Mouse (Mus musculus): Measurements from ENCODE around the gene Tmem44.

Gene Tmem44

DNA sequence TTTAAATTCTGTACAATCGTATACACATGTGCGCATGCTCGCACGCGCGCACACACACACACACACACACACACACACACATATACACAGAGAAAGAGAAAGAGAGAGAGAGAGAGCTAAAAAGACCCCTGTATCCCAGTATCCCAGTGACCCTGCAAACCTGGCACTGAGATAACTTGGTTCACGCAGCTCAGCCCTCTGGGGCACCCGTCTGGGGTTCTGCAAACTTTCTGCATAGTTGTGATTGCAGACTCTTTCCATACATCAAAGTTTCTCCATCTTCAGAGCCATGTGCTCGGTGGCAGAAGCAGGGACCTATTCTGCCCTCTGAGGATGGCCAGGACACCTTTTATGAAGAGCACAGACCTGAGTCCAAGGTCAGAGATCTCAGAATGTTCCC is 33.6 kb downstream of the Tmem44 start:
- no peak for DNase-seq

DNA sequence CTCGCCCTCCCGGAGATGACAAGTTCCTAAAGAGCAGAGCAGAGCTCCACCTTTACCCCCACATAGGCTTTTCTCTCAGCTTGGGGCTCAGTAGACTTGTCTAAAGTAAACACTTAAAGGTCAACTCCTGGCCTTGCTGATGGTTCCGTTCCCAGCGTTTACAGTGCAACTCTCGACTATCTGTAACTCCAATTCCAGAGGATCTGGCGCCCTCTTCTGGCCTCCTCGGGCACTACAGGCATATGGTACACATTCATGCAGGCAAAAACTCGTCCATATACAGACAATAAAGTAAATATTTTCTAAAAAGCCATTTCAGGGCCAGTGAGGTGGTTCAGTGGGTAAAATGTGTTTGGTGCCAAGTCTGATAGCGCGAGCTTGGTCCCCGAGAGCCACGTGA is 35.2 kb downstream of the Tmem44 start:
- peak in 1 of 2 experiments; percentile 56 for DNase-seq

DNA sequence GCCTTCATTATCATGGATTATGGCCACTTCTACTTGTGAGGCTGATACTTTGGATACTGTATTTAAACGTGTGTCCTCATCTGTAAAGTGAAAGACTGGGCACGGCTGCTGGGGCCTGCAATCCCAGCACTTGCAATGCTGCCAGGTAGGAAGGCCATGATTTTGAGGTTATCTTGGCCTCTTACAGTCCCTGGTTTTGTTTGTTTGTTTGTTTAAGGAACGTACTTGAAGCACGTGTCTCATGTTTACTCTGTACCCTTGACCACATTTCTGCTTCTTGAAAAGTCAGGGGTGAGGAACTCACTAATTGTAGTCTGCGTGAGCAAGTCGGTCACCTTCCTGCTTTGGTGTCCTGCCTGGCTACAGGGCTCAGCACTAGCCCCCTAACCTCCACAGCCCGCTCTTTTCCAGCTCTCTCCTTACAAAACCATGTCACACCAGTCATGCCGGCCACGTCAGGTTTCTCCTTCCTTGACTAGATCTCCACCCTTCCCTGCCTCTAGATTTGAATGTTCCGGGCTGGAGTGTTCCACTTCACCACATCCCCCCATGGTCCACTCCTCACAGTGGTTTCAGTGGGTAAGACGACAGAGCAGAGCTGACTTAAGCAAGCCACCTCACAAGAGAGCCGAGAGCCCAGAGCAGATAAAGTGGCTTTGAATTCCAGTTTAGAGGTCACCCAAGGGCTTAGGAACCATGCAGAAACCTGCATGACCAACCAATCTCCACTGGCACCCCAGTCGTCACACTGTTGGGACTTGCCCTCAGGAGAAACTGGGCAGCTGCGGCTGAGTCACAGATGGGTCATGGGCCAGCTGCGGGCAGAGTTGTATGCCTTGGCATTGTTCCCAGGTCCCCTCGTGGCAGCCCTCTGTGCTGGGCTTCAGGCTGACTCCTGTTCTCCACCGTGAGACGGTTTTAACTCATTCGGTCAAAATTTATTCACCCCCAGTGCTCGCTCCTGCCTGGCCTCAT is 37.3 kb downstream of the Tmem44 start:
- peak; percentile 78 to 82 for DNase-seq

DNA sequence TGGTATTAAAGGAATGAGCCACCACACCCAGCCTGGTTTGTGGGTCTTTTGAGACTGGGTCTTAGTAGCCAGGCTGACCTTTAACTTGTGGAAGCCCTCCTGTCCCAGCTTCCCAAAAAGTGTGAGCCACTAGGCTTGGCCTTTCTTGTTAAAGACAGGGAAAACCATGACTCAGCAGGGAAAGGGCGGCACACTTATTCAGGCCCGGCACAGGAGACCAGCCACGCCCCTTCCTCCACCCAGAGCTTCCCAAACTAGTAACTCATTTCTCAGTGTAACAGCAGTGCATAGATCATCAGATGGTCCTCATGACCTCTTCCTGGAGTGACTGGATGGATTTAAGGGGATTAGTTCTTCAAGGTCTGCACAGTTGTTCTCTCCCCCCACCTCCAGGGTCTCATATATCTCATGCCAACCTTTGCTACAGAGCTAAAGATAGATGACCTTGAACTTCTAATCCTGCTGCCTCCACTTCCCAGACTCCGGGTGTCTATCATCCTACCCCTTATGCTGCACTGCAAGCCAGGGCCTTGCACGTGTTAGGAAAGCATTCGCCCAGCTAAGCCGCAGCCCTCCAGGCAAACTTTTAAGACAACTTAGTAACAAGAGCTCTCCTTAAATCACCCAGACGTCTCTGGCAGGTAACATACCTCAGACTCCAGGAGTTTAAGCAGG is 38.1 kb downstream of the Tmem44 start:
- DNase-seq: no peak

DNA sequence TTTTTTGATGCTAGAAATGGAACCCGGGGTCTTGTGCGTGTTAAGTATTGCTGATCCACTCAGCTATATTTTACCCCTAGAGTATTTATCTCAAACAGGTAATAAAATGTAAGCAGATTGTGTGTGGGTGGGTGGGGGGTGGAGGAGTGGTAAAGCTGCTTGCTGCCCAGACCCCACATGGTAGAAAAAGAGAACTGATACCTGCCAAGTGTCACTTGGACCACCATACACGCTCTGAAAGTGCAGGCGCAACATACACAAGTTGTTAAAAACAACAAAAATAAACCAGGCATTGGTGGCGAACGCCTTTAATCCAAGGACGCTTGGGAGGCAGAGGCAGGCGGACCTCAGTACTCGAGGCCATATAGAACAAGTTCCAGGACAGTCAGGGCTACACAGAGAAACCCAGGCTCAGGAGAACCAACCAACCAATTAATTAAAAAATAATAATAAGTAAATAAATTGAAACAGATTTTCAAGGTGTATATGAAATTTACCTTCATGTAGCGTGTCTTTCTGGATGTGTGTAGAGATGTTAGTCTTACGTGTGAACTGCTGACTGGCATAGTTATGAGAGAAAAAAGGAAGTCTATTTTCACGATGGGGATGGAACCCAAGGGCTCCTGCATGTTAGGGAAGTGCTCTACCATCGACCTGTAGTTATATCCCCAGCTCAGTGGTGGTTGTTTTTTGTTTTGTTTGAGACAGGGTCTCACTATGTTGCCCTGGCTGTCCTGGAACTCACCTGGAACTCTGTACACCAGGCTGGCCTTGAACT is 38.9 kb downstream of the Tmem44 start:
- DNase-seq: no peak

DNA sequence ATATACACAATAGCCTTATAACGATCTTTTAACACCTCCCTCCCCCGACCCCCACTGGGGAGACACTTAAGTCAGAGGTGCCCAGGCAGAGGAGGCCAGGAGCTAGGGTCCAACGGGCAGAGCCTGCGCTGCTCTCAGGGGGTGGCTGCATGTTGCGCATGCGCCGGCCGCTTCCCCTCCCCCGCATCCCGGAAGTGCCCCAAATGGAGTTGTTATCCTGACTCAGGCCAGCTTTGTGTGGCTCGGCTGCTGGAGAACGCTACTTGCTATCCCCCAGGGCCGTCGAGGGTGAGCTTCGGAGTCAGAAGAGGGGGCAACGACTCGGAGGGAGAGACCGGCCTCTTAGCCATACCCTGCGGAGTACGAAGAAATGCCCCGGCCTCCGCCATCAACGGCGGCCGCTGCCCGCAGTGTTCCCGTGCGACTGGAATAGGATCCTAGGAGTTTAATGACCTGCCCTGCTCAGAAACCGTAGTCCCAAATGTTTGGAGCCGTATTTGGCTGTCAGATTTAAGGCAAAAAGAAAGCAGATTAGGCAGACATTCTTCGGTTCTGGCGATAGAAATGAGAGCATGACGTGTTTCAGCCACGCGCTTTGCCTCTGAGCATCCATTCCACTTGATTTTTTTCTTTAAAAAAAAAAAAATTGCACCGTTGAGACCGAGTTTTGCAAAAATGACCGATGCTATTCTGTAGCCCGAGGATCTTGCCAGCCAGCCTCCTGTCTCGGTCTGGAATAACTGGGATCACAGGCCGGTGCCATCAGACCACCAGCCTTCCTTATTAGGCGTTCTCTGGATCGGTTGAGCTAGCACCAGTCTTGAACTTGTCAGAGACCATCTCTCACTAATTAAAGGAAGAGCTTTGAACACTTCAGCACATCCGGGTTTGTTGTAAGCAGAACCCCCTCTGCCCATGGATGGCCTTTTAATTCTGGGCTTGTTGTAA is 39.9 kb downstream of the Tmem44 start:
- peak; percentile 94 to 96 for DNase-seq

DNA sequence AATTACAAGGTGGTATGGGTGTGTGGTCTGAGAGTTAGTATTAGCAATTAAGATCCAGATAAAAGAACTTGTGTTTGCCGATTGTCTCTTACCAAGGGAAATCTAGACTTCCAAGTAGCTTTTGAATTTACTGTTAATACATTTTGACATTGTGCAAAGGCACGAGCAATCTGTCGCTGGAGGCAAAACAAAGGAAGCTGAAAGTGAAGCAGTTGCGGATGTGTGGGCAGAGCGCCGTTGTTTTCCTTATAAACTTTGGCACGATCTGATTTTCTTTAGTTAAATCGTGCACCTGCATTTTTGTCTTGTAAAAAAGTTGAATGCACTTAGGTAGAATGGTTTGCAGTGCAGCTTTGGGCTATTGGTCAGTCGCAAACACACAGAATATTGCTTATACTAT is 40.6 kb downstream of the Tmem44 start:
- DNase-seq: no peak

DNA sequence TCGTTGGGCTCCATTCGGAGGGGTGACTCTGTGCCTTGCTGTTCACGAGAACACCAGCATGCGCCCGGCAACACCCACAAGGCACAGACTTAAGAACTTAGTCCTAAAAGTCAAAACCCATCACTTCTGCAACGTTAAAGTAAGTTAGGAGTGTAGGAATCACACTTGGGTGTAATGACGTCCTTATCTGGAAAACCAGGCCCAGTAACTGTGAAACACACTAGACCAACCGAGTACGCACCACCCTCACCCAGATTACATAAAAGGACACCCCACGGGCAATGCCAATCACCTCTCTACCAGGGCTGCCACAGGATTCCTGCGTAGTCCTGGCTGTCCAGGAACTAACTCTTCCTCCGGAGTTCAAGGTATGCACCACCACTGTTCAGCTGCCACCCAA is 41.3 kb downstream of the Tmem44 start:
- DNase-seq: no peak

DNA sequence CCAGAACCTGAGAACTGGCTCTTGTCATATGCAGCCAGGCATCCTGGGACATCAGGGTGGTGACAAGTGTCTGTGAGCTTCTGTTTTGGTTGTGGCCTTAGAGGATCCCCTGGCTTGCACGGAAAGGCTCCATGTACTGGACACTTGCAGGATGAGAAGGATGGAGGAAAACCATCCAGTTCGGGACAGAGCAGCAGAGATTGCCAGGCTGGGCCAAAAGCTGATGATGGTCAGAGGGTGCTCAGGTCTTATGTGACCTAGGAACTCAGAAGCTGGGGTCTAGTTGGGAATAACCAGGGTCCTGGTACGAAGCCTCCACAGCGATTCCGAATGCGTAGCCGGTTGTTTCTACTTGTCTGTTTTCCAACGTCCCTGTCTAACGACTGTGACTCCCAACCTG is 41.9 kb downstream of the Tmem44 start:
- DNase-seq: no peak

DNA sequence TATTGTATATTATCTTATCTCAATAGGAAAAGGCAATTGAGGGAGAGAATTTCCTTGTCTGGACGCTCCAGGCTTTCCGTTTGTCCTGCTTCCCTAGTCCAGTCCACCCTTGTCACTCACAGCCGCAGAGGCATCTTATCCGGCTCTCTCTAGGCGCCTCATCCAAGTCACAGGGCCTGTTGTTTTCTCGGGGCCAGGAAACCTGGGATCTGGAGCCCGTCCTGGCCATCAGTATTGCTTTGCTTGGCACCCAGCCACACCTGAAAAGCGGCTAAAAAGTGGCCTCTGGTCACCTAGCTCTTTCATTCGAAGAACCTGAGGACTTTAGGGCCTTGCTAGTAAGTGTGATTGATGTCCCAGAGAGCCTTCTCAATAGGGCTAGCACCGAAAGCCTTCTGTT is 43.5 kb downstream of the Tmem44 start:
- DNase-seq: peak in 1 of 2 experiments; percentile 20

DNA sequence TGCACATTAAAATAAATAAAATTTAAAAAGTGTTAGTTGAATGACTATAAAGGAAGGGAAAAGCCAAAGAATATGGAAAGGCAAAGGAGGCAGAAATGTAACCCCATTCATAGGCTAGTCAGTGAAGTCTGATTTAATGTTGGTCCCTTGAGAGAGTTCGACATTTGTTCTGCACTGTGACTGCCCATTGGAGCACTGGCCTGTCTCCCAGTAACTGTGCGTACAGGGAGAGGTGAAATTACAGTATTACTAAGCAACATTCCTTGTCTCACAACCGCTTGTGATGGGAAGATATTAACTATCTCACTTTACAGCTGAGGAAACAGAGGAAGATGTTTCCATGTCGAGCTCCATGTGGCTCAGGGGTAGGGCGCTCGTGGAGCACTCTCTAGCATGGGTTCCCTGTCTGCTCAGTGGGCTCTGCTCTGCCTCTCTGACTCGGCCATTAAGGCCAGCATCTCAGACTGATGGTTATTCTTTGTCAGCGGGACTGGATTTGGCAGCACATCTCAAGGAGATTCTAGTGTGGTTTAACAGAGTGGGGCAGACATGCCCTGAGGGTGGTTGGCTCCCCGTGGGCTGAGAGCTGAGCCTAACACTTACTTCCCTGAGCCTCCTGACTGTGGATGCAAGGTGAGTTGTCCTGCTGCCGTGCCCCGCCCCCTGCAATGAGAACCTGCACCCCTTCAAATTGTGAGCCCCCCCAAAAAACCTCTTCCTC is 45.2 kb downstream of the Tmem44 start:
- DNase-seq: no peak

DNA sequence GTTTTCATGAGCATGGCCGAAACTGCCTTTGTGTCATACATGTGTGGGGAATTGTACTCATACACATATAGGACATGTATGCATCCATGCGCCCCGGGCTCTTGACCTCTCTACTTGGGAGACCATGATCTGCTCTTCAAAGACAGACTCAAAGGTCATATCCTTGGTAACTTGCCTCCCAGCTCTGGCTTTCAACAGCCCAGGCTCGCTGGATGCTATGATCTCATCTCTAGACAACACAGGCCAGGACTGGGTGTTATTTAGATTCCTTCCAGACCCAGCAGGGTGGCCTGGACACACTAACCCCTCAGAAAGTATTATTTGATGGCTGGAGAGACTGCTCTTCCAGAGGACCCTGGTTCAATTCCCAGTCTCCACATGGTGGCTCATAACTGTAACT is 45.8 kb downstream of the Tmem44 start:
- DNase-seq: no peak

DNA sequence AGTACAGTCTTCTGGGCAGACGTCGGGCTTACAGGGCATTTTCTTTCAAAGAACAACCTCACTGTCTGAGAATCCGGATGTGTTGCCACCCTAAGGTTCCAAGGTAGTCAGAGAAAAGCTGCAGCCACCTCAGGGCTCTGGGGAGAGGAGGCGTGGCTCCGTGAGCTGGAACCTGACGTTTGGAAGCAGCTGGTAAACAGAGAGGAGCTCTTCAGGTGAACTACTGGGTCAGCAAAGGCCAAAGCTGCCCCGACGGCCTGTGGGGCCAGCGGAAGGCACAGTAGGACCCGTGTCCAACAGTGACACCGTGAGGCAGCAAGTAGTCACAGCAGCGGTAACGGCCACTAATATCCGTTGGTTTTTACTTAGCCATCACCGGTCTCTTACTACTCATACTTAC is 46.7 kb downstream of the Tmem44 start:
- DNase-seq: peak; percentile 61 to 67

DNA sequence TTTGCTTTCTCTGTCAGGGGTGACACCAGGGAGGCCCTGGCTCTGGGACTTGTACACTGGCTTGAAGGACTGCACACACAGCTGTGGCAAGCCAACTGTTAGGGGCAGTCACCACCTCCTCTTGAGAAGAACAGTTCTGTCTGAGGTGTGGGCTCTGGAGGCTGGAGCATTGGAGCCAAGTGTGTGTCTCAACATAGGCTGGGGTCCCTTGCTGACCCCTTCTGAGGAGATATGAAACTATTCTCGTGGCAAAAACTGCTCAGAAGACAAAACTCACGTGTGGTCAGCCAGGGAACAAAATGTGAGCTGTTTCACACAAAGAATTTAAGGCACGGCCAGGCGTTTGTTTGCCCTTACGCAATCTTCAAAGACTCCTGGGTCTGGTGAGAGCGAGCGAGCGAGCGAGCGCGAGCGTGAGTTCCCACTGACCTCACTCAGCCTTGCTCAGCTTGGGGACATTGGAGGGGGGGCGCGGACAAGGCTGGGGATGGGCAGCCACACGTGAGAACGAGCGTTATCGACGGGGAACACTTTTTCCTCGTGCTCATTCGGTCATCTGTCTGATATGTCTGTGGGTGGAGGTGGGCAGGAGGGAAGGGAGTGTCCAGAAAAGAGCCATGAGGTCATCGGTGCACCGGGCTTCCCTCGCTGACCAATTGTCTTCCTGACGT is 48.3 kb downstream of the Tmem44 start:
- no peak for DNase-seq

DNA sequence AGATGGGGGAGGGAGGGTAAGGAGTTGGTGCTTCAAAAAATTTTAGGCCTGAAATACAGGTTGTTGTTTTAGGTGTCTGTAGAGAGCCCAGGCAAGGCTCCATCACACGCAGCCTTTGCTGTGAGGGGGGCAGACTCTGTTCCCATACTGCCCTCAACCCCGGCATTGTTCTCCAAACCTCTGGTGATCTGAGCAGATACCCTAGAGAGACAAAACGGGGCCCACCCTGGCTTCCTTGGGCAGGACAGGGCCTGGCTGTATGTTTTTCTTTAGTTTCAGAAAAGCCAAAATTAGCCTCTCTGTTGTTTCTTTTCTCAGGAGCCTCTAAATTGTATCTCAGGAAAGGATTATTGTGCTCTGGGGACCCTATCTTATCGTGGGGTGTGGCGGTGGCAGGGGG is 49.0 kb downstream of the Tmem44 start:
- no peak for DNase-seq

DNA sequence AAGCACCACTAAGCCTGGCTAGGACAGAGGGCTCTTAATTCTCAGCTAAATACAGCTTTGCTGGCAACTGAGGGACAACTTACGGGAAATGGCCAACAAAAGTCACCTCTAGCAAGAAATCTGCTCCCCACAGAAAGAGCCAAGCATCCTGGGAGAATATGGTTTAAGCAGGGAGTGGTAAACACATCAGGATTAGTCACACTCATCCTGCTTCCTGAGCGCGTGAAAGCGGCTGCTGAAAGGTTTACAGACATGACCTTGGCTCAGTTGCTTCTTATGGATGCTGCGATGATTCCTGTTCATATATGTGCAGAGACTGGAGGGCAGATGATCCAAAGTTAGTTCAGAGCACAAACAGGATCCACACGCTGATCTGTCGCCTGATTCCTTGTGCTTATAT is 50.4 kb downstream of the Tmem44 start:
- DNase-seq: no peak

DNA sequence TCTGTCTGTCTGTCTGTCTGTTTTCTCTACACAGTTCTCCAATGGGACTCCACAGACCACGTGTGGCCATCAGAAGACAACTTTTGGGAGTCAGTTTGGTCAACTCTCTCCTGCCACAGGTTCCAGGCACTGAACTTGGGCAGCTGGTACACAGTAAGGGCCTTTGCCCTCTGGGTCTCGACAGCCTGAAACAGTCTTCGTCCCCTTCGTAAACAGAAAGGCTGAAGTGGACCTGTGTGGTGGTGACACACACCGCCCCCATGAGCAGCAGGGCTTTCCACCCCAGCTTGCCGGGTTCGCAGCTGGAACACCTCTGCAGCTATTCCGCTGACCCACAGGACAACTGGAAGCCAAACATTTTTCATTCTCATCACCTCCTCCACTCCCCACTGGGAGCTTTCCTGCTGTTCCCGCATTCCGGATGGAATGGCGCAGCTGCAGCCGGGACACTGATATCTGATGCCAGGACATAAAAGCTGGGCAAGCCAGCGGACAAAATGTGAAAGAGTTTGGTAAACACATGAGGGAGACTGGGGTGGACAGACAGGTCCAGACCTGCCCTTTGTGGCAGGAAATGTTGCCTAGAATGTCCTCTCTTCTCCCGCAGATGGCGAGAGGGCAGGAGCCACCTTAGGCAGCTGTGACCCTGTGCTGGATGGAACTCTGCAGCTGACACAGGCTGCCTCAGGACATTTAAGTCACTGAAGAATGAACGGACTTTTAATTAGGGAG is 51.4 kb downstream of the Tmem44 start:
- no peak for DNase-seq

DNA sequence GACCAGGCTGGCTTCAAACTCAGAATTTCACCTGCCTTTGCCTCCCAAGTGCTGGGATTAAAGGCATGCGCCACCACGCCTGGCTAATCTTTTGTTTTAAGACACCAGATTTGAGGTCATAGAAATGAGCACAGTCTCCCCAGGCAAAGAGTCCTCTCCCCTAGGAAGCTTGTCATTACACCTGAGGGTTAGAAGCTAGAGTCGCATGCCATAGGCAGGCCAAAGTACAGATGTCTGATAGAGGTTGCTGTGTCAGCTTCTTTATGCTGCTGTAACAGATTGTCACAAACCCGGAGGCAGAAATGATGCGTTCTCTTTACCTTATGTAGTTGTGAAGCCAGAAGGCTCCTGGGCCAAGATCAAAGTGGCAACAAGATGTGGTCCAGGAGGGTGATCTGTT is 53.3 kb downstream of the Tmem44 start:
- no peak for DNase-seq

DNA sequence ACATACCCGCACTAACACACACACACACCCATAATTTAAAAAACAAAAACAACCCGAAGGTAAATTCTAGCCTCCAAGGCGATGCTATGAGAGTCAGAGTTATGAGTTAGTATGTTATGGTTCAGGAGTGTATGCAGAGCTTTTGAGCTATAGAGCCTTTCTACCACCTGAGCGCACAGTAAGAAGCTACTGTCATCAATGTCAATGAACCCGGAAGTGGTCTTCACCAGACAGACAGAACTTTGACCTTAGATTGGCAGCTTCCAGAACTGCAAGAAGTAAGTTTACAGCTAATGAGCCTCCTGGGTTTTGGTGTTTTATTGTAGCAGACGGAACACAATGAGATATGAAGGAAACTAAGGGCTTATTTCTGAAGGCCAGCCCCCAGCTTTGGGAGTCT is 55.8 kb downstream of the Tmem44 start:
- no peak for DNase-seq

DNA sequence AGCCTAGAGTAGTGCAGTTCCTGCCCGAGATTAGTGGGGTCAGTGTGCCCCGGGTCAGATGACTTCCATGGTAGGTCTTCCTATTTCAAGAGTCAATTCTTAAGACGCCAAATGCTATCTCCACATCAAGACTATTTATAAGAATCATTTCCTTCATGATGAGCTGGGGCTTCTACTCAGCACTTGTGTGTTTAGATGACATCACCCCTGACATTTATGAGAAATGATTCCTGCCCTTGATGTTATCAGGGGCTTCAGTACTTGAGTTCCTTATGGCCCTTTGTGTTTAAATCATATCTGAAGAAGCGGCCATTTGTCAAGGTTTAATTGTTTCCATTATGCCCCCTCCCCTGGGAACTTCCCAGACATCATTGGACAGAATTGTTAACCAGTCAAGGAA is 58.9 kb downstream of the Tmem44 start:
- no peak for DNase-seq
